Mouse (Mus musculus) cerebral cortex, adult 2 months (tissue): ENCODE measurements around the gene Man2a1.

Experiments used
- WGBS: fragments of 180-500 bp; shearing (Covaris S2); methylation state at CpG from one replicate; pipeline ENCODE4 v1.1.7; 2018; 5-methylcytosine and 5-hydroxymethylcytosine counted together

Man2a1 gene

DNA sequence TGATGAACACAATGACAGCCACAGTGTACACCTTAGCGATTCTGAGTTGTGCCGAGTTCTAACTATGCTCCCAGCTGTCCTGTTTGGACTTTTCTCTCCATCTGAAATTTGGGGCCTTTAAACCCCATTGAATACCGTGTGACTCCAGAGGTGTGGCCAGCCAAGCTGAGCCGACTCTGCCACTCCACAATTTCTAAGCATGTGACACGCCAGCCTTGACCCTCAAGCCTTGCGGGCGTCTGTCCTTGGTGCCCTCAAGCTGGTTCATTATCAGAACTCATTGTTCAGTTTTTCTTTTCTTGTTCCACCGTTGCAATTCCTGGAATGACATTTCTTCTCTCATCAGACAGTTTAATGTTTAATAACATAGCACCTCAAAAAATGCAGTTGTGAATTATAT, 98.0 kb downstream of the Man2a1 start:
- WGBS, result 90% methylated on average over 8 of the region's 8 CpGs

DNA sequence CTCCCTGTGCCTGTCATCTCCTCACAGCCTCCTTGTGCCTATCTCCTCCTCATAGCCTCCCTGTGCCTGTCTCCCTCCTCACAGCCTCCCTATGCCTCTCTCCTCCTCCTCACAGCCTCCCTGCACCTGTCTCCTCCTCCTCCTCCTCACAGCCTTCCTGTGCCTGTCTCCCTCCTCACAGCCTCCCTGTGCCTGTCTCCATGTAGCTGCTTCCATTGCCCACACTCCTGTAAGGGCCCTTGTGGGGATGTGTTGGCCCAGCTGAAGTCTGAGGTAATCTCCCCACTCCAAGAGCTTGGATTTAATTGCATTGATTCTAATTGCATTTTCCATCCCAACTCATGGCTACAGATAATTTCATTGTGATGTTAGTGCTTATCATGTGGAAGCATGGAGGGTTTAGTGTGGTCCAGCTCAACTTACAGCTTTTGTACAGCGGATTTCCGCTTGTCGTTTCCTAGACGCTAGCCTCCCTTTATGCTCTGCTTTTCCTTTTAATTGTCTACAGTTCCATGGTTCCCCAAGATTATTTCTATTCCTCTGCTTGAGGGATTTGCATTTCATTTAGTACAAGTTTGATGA, 103.2 kb downstream of the Man2a1 start:
- 87% methylated on average over 4 of the region's 4 CpGs for WGBS

DNA sequence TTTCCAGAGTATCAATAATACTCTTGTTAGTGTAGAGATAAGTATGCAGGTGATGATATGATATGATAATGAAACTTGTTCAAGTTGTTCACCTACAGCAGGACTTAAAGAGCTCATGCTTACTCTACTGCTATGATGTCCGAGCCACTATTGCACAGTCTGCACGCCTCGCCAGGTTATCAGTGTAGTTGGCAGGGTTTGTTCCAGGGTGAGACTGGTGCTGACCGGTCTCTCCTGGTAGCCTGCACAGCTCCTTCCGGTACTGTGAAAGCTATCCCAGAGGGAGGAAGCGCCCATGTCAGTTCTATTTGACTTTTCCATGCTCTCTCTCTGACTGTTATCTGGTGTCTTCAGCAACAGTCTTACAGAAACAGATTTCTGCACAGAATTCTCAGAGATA, 107.0 kb downstream of the Man2a1 start:
- 98% methylated on average over 6 of the region's 6 CpGs for WGBS

DNA sequence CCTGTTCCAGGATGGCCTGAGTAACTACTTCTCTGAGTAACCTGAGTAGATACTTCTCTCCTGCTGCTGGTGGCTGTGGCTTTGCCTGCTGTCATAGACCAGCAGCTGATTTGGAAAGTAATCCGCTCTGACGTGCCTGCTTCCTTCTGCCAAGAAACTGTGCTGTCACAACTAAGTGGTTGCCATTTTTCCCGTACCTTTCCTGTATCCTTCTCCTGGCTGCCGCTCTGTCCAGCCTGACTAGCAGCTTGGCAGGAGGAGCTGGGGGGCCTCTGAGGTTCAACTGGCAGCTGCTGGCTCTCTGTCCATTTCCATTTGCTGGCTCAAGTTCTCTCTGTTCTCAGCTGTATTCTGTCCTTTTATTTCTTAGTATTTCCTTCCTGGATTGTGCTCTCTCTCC, 115.8 kb downstream of the Man2a1 start:
- WGBS, result 48% methylated on average over 4 of the region's 4 CpGs

DNA sequence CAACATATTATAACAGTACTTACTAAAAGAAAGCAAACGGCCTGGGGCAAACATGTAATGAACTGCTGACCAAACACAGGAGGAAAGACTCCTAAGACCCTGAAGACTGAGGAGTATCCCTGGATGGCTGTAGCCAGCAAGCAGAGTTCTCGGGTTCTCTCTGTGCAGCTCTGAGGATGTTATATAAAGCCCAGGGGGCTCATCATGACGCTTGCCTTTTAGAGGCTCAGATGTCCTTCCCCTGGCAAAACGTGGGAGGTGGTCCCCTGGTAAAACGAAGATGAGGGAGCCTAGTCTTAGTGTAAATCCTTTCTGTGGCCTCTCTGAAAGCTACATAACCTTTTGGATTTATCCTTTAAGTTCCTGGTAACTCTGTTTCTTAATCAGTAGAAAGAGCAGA, 119.2 kb downstream of the Man2a1 start:
- WGBS, result 85% methylated on average over 5 of the region's 5 CpGs

DNA sequence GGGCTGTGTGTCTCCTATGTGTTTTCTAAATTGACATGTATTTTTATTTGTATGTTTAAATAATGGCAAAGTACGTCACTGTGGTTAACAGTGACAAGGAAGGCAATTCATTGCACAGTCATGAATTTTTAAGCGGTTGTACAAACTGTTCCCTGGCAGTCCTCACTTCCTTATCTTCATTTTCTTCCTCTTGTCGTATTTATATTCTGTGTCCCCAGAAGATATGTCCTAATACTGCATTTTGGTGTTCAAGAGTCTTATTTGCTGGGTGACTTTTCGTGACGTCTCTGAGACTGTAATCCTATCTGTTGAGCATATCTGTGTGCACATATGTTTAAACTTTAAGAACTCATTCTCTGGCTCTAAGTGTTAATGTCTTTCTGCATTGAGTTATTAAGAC, 120.6 kb downstream of the Man2a1 start:
- WGBS, result 71% methylated on average over 5 of the region's 5 CpGs

DNA sequence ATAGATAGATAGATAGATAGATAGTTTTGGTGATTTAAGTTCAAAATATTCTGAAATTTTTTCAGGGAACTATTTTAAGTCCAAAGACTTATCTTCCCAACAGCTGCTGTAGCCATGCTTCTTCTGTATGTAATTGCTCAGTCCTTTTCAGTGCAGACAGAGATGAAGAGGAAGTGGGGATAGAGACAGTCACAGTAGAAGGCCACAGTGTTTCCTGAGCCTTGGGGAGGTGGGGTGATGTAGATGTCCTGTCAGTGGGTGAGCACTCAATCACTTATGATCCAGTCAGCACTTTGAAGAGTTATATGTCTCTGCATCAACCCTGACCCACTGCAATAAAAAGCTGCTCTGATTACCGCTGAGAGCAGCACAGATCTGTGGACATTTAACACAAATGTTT, 122.6 kb downstream of the Man2a1 start:
- 89% methylated on average over 1 of the region's 1 CpGs for WGBS

DNA sequence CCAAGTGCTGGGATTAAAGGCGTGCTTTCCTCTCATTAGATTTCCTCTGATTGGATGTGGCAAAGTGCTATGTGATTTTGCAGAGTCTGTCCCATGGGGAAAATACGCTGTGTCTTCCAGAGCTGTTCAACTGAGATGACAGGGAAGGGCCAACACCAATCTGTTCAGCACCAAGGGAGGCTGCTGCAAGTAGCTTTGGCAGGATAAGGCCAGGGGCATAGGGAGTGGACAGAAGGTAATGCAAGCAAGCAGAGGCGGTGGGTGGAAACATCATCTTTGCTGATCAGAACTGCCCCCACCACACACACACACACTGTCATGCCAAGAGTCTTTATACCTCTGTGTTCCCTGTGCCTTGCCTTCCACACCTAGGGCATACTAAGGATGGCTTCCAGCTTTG, 124.7 kb downstream of the Man2a1 start:
- WGBS, result 94% methylated on average over 3 of the region's 3 CpGs

DNA sequence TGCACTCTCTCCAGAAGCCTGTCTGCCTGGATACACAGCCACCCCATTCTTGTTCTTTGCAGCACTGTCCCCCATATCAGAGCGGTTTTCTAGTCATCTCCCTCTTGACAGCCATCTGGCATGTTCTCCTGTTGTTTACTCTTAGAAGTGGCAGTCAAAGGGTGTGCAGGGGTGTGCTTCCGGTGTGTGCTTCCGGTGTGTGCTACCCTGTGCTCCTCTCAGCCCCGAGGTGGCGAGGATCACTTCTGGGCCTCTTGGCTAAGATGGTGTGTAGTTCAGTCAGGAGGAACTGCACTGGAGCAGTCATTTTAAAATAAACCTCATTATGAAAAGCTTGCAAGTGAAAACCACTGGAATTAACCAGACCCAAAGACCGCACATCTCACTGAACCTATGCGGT, 125.5 kb downstream of the Man2a1 start:
- WGBS, result 70% methylated on average over 7 of the region's 7 CpGs

DNA sequence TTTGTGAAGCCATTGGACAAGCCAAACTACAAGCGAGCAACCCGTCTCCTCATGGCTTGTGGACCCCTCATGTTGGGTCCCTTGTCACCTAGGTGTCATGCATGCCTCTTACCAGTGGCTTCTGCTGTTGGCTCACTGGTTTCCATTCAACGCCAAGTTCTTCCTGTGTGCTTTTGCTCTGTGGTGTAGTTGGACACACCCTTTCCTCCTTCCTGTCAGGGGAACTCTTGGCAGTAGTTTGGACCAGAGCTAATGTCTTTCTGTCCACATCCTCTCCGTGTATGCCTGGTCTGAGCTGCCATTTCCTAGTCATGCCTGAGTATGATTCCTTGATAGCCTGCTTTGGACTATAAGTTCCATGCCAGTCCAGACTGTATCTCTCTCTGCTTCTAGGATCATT, 135.0 kb downstream of the Man2a1 start:
- 92% methylated on average over 4 of the region's 4 CpGs for WGBS

DNA sequence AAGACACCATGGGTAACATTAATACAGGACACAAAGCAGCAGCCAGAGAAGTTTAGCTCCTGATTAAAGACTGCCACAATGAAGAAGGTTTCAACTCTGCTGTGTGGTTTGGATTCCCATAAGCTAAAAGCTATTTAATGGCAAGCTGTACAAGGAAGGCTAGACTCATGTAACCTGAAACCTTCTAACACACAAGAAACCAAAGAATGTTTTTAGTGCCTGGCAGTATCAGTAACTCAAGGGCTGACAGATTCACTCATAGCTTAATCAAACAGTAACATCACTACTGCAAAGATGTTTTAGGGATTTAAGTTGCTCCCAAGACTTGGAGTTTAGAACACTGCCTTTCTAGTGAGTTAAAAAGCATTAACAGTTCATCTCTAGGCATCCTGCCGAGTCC, 137.4 kb downstream of the Man2a1 start:
- WGBS, result 84% methylated on average over 1 of the region's 1 CpGs

DNA sequence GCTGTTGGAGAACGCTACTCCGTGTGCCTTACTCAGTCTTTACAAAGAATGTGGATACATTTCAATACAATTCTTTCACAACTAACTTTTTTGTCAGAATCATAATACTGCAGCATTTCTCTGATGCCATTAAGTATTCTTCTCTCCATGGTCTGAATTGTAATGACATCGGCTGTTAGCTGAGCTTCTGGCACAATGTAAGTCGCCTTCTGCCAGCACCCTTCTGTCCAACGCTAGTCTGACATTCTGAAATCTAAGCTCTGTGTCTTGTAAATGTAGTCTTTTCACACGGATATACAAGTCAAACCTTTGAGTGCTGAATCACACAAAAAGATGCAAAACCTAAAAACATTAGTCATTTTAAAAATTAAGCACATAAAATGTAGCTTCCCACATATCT, 138.6 kb downstream of the Man2a1 start:
- WGBS, result 49% methylated on average over 6 of the region's 6 CpGs

DNA sequence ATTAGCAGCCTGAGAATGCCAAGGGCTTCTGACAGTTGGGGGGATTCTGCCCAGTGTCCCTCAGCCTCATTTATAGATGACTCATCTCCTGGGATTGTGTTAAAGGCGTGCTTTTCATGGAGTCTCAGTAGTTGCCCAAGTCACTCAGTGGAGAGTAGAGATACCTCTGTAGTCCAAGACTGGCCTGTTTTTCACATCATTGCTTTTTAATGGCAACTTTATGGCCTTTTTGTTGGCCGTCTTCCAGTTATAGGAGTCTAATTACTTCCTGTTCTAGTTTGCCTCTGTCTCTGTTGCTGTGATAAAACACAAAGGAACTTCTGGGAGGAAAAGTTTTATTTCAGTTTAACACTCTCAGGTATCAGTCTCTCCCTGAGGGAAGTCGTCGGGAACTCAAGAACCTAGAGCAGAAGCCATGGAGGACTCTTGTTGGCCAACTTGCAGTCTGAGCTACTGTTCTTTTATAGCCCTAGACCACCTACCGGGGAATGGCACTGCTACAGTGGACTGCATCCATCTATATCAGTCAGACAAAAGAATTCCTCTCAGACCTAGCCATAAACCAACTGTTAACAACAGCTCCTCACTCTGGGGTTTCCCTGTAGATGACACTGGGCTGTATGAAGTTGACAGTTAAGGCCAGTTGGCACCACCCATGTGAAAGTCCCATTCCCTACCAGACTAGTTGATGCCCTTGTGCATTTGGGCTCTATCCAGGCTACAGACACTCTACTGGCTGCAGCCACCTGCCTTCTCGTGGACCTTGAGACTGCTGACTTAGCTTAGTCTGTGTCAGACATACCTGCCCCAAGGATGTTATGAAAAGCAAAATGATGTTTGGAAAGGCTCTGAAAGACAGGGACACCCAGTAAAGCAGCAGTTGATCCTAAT, 142.4 kb downstream of the Man2a1 start:
- 94% methylated on average over 6 of the region's 6 CpGs for WGBS

DNA sequence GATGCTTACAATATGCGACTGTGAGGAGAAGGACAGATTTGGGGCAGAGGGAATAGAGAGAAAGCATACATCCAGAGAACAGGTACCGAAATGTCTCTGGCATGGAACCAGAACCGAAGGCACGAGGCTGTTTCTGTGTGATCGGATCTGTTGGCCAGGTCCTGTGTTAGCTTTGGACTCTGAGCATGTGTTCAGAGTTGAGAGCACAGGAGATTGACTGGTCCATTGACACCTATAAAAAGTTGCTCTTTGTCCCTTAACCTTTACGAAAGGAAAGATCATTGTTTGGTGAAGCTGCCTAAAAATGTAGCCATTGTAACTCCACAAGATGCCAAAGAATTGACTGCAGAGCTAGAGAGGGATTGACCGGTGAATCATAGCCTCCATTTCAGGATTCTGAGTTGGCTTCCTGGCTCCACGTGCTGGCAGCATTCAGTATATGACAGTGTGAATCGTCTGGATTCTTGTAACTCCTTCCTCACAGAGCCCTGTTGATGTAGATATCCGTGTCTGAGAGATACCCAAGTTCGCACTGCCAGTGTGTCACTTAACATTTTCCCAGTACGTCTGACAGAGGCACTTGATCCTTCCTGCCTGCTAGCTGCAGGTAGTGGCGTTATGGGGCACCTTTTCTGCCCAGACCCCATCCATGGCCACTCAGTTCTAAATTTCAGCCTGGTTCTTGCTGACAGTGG, 143.2 kb downstream of the Man2a1 start:
- 70% methylated on average over 13 of the region's 13 CpGs for WGBS

DNA sequence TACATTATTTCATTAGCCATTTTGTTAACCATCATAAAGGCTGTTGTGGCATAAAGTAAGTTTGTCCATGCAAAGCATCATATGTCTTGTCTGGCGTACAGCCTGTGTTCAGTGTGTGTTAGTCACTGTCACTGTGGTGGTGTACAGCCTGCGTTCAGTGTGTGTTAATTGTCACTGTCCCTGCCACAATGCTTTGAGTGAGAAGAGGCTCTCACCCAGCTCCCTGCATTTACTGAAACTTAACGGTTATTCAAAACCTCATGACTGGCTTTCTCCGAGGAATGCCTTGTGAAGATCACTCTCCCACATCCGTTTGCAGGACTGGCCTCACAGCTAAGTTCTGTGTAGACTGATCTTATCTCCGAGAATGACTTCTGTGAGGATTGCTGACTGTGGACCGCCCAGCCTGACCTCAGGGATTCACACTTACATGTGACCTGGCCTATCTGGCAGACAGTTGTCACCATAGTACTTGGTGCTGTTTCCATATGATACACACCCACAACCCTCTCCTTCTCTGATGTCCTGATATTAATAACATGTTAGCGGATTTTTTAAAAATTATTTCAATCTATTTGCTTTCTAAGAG, 146.2 kb downstream of the Man2a1 start:
- WGBS, result 81% methylated on average over 8 of the region's 8 CpGs

DNA sequence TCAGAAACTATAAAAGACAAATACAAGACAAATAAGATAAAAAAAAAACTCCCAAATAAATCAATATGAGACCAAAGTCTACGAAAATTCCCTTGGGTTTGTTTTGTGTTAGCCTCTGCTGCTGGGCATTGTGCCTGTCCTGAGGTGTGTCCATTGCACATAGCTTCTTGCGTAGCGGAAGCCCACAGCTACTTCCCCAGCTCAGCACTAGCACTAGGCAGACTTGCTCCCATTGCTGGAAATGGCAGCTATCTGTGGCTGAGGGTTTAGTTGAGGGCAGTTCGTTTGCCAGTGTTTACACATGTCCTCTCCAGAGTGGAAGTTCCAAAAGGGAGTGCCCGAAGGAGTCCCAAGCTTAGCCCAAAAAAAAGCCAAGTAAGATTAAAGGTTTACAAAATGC, 146.9 kb downstream of the Man2a1 start:
- 87% methylated on average over 5 of the region's 5 CpGs for WGBS

DNA sequence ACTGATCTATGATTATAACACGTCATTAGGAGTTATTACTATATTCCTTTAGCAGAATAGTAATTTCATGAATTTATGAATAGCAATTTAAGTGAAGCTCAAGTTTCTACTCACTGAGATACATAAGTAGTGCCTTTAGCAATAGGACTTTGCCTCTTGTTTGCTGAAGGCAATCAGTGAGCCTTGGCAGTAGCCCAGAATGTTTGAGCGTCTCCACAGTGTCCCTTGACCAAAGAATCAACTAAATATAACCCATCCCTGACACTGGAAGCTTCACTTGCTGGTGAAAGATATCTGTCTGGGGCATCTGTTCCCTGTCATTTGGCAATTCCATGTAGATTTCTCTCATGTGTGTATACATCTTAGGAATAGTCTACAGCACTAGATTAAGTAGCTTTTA, 147.6 kb downstream of the Man2a1 start:
- 72% methylated on average over 2 of the region's 2 CpGs for WGBS

DNA sequence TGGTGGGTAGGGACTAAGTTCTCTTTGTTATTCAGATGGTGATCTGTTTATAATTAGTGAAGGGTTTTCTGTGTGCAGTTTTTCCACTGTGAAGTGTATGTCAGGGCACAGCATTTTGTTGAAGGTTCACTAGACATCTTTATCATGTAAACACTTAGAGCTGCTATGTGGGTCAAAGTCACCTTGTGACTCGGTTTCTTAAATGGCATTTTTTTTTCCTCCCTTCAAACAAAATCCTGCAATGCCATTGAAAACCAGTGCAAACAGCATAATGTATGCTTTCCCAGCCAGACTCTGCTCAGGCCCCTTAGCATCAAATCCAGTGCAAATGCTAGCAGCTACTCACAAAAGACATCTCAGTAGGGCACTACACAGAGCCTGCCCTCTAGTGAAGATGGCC, 148.6 kb downstream of the Man2a1 start:
- 66% methylated on average over 1 of the region's 1 CpGs for WGBS

DNA sequence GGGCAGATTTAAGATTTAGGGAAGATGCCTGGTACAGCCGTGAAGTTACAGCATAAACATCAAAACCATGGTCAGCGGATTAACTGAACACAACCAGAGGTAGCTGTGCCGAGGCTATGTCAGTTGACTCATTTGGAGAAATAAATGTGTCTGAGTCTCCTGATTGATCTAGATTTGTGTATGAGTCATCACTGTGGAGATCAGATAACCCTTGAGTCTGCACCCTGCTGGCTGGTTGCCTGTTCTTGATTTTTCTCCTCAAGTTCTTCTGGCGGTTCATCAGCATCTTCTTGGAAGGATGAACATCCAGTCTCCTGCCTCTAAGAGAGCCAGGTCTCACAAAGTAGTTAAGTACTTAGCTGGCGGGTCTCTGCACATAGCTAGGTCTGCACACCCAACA, 150.7 kb downstream of the Man2a1 start:
- WGBS, result 87% methylated on average over 5 of the region's 5 CpGs

DNA sequence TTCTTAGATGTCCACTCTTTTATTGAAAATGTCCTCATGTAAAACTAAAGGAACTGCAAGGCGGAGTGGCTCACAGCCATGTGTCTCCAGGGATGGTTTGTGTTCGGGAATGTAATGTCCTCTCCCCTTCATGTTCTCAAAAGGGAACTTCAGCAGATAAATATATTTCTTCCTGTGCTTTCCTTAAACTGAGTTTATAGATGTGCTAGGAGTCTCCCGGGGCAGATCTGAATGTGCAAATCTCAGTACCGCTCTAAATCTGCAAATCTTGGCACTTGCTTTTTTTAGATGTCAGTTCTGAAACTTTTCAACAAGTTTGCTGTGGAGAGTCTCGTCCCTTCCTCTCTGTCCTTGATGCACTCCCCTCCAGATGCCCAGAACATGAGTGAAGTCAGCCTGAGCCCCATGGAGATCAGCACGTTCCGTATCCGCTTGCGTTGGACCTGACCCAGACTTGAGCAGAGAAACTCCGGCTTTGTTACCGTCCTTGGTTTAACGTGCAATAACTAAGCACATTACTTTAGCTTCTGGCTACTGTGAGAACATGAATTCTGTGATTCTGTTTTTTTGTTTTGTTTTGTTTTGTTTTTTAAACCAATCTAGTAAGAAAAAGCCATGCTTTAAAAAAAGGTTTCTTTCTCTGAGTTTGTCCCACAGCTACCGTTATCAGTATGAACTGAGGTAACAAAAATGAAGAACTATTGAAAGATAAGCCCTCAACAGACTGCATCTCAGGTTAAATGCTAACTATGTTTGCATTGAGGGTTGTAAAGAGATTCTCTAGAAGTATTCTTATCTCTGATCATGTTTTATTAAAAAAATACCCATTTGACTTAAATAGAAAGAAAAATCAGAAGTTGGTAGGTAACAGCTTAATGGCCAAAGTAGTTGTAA, 151.8 kb downstream of the Man2a1 start:
- WGBS, result 56% methylated on average over 13 of the region's 13 CpGs

DNA sequence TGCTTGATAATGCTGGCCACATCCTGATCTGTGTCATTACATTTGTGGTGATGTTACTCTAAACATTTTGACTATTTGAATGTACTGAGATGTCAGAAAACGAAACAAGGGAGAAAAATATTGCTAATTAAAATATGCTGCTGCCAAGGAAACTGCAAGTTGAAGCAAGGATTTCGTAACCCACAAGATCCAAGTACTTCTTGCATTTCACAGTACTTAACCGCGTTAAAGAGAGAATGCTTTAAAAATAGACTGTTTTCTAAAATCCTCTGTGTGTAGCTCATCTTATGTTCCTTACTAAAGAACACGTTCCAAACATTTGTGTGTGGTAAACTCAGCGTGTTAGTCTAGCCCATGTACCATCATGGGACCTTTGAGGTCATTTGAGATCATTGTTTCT, 153.0 kb downstream of the Man2a1 start:
- 44% methylated on average over 6 of the region's 6 CpGs for WGBS
